Mouse (Mus musculus) heart, embryonic 14.5 days (tissue): ENCODE measurements at regions not wholly inside any gene's neighbourhood (a gene's known extent, or its start where the extent isn't known, plus 50 kb on each side); places are given as distances from the start of the nearest gene placed in this dataset.

Source experiments
- ATAC-seq: fragments of 200-750 bp; cut with Nextera tagmentation; 2 replicates; pipeline ENCODE4 v1.8.0; 2017; ENCODE audit warnings: low read depth, moderate TSS enrichment; ENCODE audit not compliant: insufficient number of reproducible peaks, insufficient read depth, low FRiP score
- H3K27ac ChIP-seq, 2 experiments: fragments of 200-500 bp in 1 of 2; fragments of 300-500 bp in 1 of 2; sonication (generic) in 1 of 2; replicated peaks in 1 of 2; 2 replicates each; pipeline ENCODE4 v1.5.1; 2012 to 2014; ENCODE audit warnings: low read depth in 2 of 2, low read length in 2 of 2, control low read depth in 1 of 2, mild to moderate bottlenecking in 1 of 2, mixed read lengths in 1 of 2; ENCODE audit not compliant: control insufficient read depth in 1 of 2, insufficient read depth in 1 of 2
- H3K27me3 ChIP-seq: fragments of 300-500 bp; sonication (generic); 2 replicates; pipeline ENCODE4 v1.6.1; 2014; ENCODE audit warnings: mild to moderate bottlenecking, low read length, control low read depth; ENCODE audit not compliant: control insufficient read depth, insufficient read depth
- H3K36me3 ChIP-seq: fragments of 300-500 bp; sonication (generic); 2 replicates; pipeline ENCODE4 v1.6.1; 2014; ENCODE audit warnings: mild to moderate bottlenecking, control low read depth, low read length, mixed read lengths; ENCODE audit not compliant: control insufficient read depth, insufficient read depth
- H3K4me1 ChIP-seq, 2 experiments: fragments of 200-500 bp in 1 of 2; fragments of 300-500 bp in 1 of 2; sonication (generic) in 1 of 2; 2 replicates each; pipeline ENCODE4 v1.6.1; 2012 to 2014; ENCODE audit warnings: low read length in 2 of 2, control low read depth in 1 of 2, mixed read lengths in 1 of 2; ENCODE audit not compliant: control insufficient read depth in 2 of 2, insufficient read depth in 2 of 2
- H3K4me2 ChIP-seq: fragments of 300-500 bp; sonication (generic); 2 replicates; pipeline ENCODE4 v1.6.1; 2014; ENCODE audit warnings: mild to moderate bottlenecking, low read length
- H3K4me3 ChIP-seq, 2 experiments: fragments of 200-500 bp in 1 of 2; fragments of 300-500 bp in 1 of 2; sonication (generic) in 1 of 2; 2 replicates each; pipeline ENCODE4 v1.5.1; 2012 to 2014; ENCODE audit warnings: low read length in 2 of 2, mild to moderate bottlenecking in 2 of 2, control low read depth in 1 of 2, low read depth in 1 of 2, moderate library complexity in 1 of 2; ENCODE audit not compliant: control insufficient read depth in 1 of 2, insufficient read depth in 1 of 2
- H3K9ac ChIP-seq: fragments of 300-500 bp; sonication (generic); 2 replicates; pipeline ENCODE4 v1.6.1; 2014; ENCODE audit warnings: mild to moderate bottlenecking, low read length
- H3K9me3 ChIP-seq: fragments of 300-500 bp; sonication (generic); 2 replicates; pipeline ENCODE4 v1.6.1; 2016; ENCODE audit warnings: low read length, control low read depth; ENCODE audit not compliant: control insufficient read depth
- WGBS: fragments of 180-500 bp; shearing (Covaris S2); extraction: QIAGEN DNeasy Blood & Tissue Kit; methylation state at CpG from one replicate; pipeline ENCODE4 v1.1.7; 2014; 5-methylcytosine and 5-hydroxymethylcytosine counted together

- no peak for ATAC-seq
- 71% methylated on average over 15 of the region's 15 CpGs for WGBS
- Histone ChIP-seq H3K4me2 (no peak overlapping the region), H3K27me3 (no peaks in the 10 kb centered on the region), H3K36me3 (no peaks in the 10 kb centered on the region), H3K4me1 (no peaks in the 10 kb centered on the region), H3K4me3 (no peak overlapping the region), H3K27ac (no peak overlapping the region), H3K9me3 (no peaks in the 10 kb centered on the region), H3K9ac (no peak overlapping the region)
These were observed 203.5 kb downstream of the Ttc8 start for GRCm38 (mm10) chr12:99123611-99124495.

DNA sequence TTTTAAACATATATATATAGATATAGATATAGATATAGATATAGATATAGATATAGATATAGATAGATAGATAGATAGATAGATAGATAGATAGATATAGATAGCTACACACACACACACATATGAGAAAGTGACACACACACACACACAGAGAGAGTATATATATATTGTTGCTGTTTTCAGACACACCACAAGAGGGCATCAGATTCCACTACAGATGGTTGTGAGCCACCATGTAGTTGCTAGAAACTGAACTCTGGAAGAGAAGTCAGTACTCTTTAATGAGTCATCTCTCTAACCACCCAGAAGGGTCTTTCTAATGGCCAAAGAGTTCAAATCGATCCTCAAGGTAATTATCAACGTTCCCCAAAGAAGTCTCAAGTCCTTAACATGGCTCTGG lies 205.8 kb downstream of the Ttc8 start:
- no peak overlapping the region for H3K4me3 ChIP-seq
- H3K36me3 ChIP-seq, result no peaks in the 10 kb centered on the region
- no peak overlapping the region for H3K9ac ChIP-seq
- H3K9me3 ChIP-seq, result no peaks in the 10 kb centered on the region
- no peak overlapping the region for H3K27ac ChIP-seq
- no peak overlapping the region for H3K4me2 ChIP-seq
- WGBS, result 92% methylated on average over 2 of the region's 2 CpGs
- no peak for ATAC-seq
- no peaks in the 10 kb centered on the region for H3K4me1 ChIP-seq
- H3K27me3 ChIP-seq, result no peaks in the 10 kb centered on the region
